Mouse (Mus musculus) erythroblast, adult 5-6 weeks (primary cell): ENCODE results near the gene Map6. TPM values are rescaled to one million over a fixed set of nuclear protein-coding genes. Genes with fewer than 3 reads are reported as not detected.

Source experiments
- ATAC-seq: replicated peaks from 2 replicates; pipeline ENCODE4 v1.8.0; 2016; ENCODE audit warnings: moderate number of reproducible peaks, mild to moderate bottlenecking, moderate TSS enrichment, inconsistent platforms; ENCODE audit not compliant: poor library complexity, low FRiP score, severe bottlenecking
- total RNA-seq, 2 experiments: library from RNA; stranded (forward) in 1 of 2; stranded (reverse) in 1 of 2; fragments of 150-400 nt in 1 of 2; fragments of 200-764, 138-1000 nt in 1 of 2; gene quantifications; 2 replicates each; pipeline versions ENCODE4 v1.2.3 to v1.2.4; 2015 to 2017; ENCODE audit warnings: low replicate concordance in 2 of 2

Map6 gene
- total RNA-seq, 2 experiments from 2014 or later = 0.19 to 0.34 TPM

GRCm38 (mm10) chr7:99306640-99307039, 39.4 kb downstream of the Map6 start:
- no peak for ATAC-seq

DNA sequence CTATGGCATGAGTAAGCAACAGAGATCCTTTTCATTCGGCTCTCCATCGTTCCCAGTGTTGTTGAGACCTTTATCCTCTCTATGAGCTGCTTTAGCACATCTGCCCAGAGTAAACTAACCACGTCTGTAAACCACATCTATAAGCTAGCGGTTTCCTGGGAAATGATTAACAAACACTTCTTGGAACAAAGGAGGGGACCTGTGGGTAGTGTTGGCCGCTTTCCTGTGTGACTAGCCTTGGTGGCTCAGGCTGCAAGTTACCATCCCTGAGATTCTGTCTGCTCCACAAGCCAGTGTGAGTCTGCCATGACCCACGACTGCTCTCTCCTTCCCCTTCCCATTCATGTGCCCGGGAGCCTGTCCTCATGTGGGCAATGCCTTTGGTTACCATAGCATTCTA, 44.2 kb downstream of the Map6 start:
- ATAC-seq = no peak

DNA sequence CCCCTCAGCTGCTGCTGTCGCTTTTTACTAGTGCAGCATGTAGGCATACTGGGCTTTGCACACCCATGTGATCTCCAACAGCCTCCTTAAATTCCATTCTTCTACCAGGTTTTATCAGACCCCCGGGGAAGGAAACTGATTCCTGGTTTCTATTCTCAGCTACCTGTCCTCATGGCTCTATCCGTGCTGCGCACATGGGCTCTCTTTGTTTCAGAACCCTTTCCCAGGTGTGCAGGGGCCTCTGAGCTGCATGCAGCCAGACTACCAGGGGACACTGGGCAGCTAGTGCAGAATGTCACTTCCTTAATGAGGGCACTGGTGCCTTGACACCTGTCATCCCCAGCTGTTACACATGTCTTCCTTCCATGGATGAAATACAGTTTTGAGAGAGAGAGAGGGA, 44.8 kb downstream of the Map6 start:
- no peak for ATAC-seq

- ATAC-seq = no peak
Observed at GRCm38 (mm10) chr7:99312671-99313143, 45.5 kb downstream of the Map6 start.

DNA sequence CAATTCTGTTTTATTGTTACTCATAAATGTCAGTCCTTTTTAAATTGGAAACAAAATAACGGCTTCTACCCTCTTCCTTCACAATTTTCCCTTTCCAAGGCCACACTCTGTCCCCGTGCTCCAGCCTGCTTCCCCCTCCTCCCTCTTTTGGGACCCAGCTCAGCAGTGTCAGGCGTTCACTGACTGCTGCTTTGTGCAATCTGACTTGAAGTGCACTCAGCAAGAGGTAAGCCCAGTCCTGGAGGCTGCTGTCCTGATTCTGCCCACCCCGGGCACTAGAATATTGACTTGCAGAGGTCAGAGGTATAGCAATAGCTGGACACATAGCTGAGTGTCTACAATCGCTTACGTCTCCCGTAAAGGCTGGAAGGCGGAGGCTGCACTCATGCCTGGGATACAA, 46.0 kb downstream of the Map6 start:
- no peak for ATAC-seq

GRCm38 (mm10) chr7:99314565-99314964, 47.3 kb downstream of the Map6 start:
- ATAC-seq = no peak

DNA sequence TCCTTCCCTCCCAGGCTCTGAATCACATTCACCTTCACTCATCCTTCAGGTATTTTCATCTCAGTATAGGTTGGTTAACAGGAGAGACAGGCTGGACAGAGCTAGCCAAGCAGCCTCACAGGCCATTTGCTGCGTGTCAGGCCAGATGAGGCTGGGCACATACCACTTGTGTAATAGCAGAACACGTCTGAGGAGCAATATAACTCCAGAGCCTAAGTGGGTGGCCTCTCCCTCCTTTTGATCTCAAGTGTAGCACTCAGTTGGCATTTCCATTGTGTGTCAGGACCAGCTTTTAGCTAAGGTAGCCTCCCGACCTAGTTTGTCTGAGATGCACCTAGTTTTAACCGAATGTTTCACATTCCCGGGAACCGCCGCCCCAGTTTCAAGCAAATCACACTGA, 49.0 kb downstream of the Map6 start:
- ATAC-seq = no peak

GRCm38 (mm10) chr7:99317475-99317874, 50.2 kb downstream of the Map6 start:
- ATAC-seq = no peak

GRCm38 (mm10) chr7:99320524-99320923, 53.3 kb downstream of the Map6 start:
- no peak for ATAC-seq

DNA sequence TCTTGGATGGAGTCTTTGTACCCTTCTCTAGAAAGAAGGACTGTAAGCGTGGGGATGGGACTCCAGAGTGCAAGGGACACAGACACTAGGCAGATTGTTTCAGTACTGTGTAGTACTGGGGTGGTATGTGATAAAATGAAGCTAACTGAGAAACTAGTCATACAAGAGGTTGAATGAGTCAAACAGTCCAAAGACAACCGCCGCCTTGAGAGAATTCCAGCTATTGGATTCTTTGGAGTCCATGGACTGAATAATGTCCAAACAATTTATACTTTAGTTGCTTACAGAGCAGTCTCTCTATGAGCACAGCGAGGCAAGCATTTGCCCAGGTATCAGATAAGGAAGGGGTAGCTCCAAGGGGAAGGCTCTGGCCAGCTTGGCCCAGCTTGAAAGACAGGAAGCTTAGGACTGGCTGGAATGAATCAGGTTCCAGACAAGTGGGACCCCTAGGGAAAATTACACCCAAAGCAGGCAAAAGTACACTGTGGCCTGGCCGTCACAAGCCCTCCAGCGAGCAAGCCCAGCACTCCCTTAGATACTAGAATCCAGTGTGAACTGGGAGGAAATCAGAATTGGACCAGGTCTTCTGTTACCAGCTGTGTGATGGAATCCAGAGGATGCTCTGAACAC, 55.6 kb downstream of the Map6 start:
- no peak for ATAC-seq

- ATAC-seq = no peak
Observed at GRCm38 (mm10) chr7:99323321-99323700, 56.1 kb downstream of the Map6 start.

DNA sequence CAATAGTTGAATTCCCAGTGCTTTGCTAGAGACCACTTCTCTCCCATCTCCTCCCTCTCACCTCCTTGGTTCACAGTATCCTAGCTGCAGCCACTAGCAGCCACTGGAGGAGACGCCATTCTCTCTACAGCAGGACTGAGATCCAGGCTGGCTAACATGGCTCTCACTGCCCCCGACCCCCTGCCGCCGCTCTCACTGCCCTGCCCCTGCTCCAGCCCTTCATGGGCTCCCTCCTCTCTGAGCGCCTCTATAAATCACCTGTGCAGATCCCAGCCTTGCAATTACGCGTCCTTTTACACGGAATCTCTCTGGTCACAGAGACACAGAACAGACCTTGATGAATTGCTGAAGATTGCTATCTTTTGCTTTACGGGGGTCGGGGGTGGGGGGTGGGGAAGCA, 57.6 kb downstream of the Map6 start:
- ATAC-seq = no peak

DNA sequence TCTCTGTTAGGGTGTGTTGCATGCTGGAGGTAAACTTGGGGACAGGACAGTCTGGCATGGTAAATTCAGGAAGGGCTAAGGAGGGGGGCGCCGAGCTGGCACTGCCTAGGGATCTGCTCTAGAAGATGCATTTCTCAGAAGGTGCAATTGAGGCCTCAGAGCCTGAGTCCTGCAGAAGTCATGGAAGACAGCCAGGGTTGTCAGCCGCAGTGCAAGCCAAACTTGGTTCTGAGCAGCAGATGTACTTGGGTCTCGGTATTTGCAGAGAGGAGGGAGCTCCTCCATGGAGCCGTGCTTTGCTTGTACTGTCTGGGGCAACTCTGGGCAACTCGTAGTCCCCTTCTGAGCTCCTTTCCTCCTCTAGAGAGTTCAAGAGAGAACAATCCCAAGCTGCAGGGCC, 58.9 kb downstream of the Map6 start:
- ATAC-seq = no peak

DNA sequence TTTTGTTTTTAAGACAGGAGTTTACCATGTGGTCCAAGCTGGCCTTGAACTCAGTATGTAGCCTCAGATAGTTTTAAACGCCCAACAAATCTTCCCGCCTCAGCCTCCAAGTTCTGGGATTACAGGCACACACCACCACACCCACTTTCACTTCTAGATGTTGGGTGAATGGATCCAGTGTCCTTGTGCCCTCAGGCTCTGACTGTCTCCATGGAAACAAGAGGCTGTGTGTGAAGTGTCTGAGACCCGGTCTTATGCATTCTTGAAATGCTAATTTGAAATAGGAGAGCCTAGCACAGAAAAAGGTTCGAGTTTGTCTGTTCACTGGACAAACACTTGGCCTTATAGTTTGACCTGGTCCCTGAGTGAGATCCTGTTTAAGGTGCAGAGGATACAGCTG, 61.6 kb downstream of the Map6 start:
- ATAC-seq = no peak

GRCm38 (mm10) chr7:99330012-99330411, 62.8 kb downstream of the Map6 start:
- ATAC-seq = no peak

GRCm38 (mm10) chr7:99332774-99333480, 65.7 kb downstream of the Map6 start:
- no peak for ATAC-seq

DNA sequence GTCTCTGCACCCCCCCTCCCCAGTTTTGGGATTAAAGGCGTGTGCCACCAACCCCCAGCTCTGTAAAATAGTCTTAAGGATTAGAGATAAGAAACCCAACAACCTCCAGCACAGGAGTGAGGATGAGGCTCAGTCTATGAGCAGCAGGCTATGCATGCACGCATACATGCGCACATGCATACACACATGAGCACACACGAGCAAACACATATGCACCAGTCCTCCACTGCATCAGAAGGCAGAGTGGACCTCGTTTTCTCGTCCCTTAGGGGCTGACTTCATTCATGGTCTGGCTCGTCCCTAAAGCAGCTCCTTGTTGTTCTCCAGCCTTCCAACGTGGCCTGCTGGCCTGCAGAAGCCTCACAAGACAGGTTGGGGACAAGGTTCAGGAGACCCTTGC, 73.5 kb downstream of the Map6 start:
- no peak for ATAC-seq

GRCm38 (mm10) chr7:99343577-99343976, 76.3 kb downstream of the Map6 start:
- ATAC-seq = no peak

DNA sequence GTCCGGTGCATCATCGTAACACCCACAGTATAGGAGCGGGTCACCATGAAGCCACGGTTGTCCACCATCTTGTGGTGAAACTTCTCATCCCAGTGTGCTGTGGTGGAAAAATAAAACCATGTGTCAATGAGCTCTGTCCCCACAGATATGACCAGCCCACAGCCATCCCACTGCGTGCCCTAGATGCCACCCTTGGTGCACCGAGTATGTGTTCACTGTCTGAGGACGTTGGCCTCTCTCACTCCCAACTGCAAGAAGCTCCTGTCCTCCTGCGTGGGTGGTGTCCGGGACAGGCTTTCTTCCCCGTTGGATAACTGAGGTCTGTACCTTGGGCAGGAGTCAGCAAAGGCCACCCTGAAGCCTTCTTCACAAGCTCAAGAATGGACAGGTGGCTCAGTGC, 80.0 kb downstream of the Map6 start:
- no peak for ATAC-seq

GRCm38 (mm10) chr7:99348883-99349282, 81.6 kb downstream of the Map6 start:
- no peak for ATAC-seq

DNA sequence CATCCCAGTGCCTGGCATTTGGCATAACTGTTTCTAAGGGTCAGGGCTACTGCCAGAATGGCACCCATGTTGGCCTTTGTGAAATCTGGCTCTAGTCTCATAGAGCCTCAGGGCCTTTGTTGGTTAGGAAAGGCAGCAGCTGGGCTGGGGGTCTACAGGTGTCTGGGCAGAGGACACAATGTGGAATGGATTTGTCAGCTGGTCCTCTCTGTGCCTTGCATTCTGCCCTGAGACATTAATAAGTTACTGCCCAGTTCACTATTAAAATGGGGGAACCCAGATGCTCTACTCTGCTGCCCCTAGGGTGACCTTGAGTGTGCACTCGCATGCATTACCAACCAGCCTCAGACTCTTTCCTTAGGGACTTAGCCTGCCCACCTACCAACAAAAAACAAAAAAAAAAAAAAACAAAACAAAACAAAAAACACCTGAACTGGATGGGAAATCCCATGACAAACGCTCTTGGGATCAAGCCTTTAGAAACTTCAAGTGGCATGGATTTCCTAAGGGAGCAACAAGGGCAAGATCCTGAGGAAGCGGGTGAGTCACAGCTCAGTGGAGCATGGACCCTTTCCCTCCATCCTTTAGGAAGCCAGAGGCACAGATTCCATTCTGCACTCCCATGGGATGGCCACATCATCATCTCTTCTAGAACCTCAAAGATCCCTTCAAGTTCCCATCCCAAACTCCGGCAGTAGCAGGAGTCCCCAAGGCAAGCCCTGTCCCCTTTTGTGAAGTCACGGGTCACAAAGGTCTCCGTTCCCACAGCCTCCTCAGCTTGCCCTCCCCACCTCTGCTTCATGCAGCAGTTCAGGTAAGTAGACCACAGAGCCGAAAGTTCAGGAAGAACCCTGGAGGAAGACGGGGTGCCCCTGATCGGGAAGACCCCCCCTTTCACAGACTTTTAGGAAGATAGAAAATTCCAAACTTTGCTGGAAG, 82.8 kb downstream of the Map6 start:
- ATAC-seq = no peak
